Mouse (Mus musculus) frontal cortex, postnatal 36 days (tissue): Measurements from ENCODE around the gene Tiprl.

Experiments used
- DNase-seq, 2 experiments: peaks; one replicate each; pipeline ENCODE4 v3.0.0; 2022; ENCODE audit warnings: low spot score in 2 of 2

The Tiprl gene

GRCm38 (mm10) chr1:165236321-165237298, at the start of gene Tiprl:
Gene Tiprl (minus strand): TSS chr1:165236996.
- DNase-seq: peak; percentile 96 to 98

- DNase-seq: no peak
Measured at GRCm38 (mm10) chr1:165284096-165284495, 47.3 kb upstream of the Tiprl start.

- DNase-seq: no peak
Measured at GRCm38 (mm10) chr1:165282967-165283345, 46.2 kb upstream of the Tiprl start.

GRCm38 (mm10) chr1:165282222-165282966, 45.6 kb upstream of the Tiprl start:
- no peak for DNase-seq

- peak; percentile 19 to 30 for DNase-seq
Measured at GRCm38 (mm10) chr1:165281351-165282221, 44.8 kb upstream of the Tiprl start.

GRCm38 (mm10) chr1:165280741-165281140, 43.9 kb upstream of the Tiprl start:
- DNase-seq: no peak

- no peak for DNase-seq
Measured at GRCm38 (mm10) chr1:165274946-165275345, 38.1 kb upstream of the Tiprl start.

GRCm38 (mm10) chr1:165252027-165252671, 15.4 kb upstream of the Tiprl start:
- DNase-seq: peak; percentile 8 to 28

- DNase-seq: no peak
Measured at GRCm38 (mm10) chr1:165250546-165250945, 13.8 kb upstream of the Tiprl start.

- DNase-seq: no peak
Measured at GRCm38 (mm10) chr1:165248842-165249241, 12.0 kb upstream of the Tiprl start.

- no peak for DNase-seq
Measured at GRCm38 (mm10) chr1:165247788-165248187, 11.0 kb upstream of the Tiprl start.

- DNase-seq: no peak
Measured at GRCm38 (mm10) chr1:165247085-165247484, 10.3 kb upstream of the Tiprl start.

- DNase-seq: no peak
Measured at GRCm38 (mm10) chr1:165246587-165246986, 9.8 kb upstream of the Tiprl start.

GRCm38 (mm10) chr1:165235846-165236245, 950 bp downstream of the Tiprl start:
- DNase-seq: no peak

GRCm38 (mm10) chr1:165233806-165234205, 3.0 kb downstream of the Tiprl start:
- DNase-seq: no peak

- no peak for DNase-seq
Measured at GRCm38 (mm10) chr1:165230691-165231090, 6.1 kb downstream of the Tiprl start.

GRCm38 (mm10) chr1:165229577-165229976, 7.2 kb downstream of the Tiprl start:
- no peak for DNase-seq

GRCm38 (mm10) chr1:165217023-165217589, 19.7 kb downstream of the Tiprl start:
- DNase-seq: no peak

- DNase-seq: no peak
Measured at GRCm38 (mm10) chr1:165215831-165216230, 21.0 kb downstream of the Tiprl start.

GRCm38 (mm10) chr1:165205591-165205990, 31.2 kb downstream of the Tiprl start:
- no peak for DNase-seq
